Mouse (Mus musculus) urinary bladder, postnatal 25 days (tissue): ENCODE results near the gene Trit1.
"Not testable (repeated sequence)": the region's sequence is repeated elsewhere in the genome, so short reads cannot be mapped to it uniquely, and the experiment has no call there.

Experiments
- DNase-seq: peaks from one replicate; pipeline ENCODE4 v3.0.0; 2022; ENCODE audit warnings: low spot score

The Trit1 gene

GRCm38 (mm10) chr4:122998537-122999262 is 17.7 kb upstream of the Trit1 start:
- DNase-seq, result no peak

DNA sequence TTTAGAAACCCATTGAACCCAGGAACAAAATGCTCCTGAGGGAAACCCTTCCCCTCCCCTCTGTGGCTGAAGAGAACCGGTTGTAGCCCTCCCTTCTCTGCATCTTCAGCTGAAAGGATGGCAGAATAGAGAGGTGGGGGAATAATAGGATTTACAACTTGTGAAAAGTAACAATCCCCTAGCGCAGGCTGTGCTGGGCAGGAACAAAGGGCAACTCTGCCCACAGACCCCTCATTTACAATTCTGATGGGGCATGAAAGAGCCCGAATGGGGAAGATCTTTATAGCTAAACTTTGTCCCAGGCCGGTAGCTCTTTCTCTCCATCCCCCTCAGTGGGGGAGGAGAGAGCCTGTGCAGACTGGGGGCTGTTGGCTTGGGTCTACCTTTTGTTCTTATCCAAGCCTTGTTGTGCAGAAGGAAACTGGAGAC is 17.1 kb upstream of the Trit1 start:
- no peak for DNase-seq

DNA sequence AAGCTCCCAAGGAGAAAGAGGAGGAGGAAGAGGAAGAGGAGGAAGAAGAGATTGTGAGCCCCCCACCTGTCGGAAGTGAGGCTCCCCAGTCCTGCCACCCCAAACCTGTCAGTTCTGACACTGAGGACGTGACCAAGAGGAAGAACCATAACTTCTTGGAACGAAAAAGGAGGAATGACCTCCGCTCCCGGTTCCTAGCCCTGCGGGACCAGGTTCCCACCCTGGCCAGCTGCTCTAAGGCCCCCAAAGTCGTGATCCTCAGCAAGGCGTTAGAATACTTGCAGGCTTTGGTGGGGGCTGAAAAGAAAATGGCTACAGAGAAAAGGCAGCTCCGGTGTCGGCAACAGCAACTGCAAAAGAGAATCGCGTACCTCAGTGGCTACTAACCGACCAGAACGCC is 16.3 kb upstream of the Trit1 start:
- no peak for DNase-seq

- DNase-seq, result no peak
Observed at GRCm38 (mm10) chr4:123000617-123001342, 15.6 kb upstream of the Trit1 start.

DNA sequence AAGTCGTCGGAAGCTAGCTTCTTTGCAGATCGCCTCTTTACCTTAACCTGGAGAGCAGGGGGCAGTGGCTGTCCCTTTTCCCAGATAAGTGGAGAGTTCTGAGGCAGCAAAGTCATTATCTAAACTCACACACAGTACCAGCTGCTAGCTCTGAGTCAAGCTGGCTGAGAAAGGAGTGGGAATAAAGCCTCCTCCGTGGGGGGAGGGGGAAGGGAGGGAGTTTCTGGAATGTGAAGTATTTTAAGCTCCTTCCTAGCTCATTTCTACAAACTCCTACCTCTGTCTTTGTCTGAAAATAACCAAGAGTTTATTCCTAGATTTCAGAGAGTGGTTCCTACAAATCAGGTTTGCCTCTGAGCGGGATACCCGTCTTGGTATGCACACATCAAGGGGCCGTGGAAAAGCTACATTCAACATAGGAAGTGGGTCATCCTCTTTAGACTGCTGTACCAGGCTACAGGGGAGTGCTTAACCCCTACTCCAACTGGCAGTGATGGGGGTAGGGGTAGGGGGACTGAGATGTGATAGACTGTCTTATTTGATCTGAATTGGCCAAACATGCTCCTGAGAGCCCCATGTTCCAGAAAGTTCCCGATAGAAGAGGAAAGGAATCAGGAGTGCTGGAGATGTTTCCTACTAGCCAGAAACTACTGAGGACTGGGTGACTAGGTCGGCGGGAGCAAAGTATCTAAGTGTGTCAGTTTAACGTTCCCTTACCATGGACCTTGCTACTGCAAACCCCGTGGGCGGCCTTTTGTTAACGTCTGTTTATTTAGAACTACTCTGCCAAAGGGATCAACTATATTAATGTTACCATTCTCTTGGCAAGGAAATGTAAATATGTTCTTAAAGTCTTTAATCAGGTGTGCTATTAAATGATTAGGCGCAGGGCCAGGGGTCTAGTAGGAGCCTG is 11.1 kb upstream of the Trit1 start:
- DNase-seq, result no peak

DNA sequence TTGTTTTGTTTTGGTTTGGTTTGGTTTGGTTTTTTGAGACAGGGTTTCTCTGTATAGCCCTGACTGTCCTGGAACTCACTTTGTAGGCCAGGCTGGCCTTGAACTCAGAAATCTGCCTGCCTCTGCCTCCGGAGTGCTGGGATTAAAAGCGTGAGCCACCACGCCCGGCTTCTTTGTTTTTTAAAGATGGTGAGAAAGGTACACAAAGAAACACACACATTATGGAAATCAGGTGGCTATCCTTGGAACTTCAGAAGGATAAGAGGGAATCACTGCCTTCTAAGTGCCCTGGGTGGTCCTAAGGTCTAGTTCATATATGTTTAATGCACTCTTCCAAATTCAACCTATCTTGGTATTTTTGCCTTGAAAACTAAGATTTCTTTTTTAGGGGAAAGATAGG is 3.9 kb upstream of the Trit1 start:
- DNase-seq, result not testable (repeated sequence)

- no peak for DNase-seq
Observed at GRCm38 (mm10) chr4:123013346-123013945, 3.0 kb upstream of the Trit1 start.

- no peak for DNase-seq
Observed at GRCm38 (mm10) chr4:123013949-123014406, 2.4 kb upstream of the Trit1 start.

DNA sequence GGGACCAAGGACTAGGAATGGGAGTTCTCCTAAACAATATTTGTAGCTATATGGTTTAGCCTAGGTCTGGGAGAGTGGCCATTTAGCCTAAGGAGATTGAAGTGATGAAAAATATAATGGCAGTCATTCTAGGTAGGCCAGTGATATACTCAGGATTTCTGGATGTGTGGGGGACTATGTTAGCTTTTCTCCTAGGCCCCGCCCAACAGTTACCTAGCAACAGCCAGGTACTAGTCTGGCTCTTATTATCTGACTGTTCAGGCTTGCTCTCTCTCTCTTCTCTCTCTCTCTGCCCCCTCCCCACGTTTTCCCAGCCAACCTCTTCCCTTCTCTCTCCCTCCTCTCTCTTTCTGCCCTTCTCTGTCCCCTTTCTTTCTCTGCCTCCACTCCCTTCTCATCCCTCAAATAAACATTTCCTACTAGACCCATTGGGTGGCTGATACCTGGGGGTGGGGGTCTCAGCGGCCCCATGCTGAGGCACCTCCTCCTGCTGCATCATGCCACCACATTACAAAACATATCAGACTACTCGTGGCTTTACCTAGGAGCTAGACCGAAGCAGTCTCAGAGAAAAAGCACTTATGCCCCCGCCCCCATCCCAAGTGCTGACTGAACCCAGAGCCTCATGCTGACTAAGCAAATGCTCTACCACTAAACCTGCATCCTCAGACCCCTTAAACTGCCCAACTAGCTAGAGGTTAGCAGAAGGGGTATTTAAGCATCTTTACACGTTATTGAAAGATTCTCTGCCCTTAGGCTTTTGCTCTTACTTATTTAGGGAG is 1.7 kb upstream of the Trit1 start:
- no peak for DNase-seq

- no peak for DNase-seq
Observed at GRCm38 (mm10) chr4:123021591-123021990, 5.2 kb downstream of the Trit1 start.

GRCm38 (mm10) chr4:123022896-123023295 is 6.5 kb downstream of the Trit1 start:
- DNase-seq, result no peak

GRCm38 (mm10) chr4:123025418-123025817 is 9.0 kb downstream of the Trit1 start:
- no peak for DNase-seq

DNA sequence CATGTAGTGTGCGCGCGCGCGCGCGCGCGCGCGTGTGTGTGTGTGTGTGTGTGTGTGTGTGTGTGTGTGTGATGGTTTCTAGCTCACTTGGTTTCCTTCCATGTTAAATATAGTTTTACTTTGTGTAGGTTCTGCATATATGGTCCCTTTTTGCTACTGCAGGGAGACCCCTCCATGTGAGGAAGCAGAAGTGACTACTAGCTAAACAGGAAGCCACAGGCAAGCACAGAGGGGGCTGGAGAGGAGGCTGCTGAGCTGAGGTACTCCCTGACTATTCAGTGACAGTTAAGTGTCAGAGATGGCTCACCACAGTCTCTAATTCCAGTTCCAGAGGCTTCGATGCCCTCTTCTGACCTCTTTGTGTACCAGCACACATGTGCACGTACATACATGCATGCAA is 9.8 kb downstream of the Trit1 start:
- DNase-seq, result no peak

DNA sequence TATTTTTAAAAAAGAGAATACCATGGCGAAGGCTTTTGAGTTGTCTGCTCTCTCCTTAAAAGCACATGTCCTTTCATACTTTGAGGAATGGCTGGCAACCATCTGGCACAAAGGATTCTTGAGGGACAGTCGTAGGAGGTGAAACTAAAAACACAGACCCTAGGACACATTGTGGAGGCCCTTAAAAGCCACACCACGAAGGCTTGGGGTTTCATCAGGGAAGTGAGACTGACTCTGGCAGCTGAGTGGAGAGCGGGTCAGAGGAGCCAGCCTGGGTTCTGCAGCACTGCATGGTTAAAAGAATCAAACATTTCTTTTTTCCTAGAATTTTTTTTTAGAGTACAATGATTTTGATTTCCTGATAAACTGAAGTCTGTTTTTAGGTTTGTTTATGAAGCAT is 10.2 kb downstream of the Trit1 start:
- no peak for DNase-seq

DNA sequence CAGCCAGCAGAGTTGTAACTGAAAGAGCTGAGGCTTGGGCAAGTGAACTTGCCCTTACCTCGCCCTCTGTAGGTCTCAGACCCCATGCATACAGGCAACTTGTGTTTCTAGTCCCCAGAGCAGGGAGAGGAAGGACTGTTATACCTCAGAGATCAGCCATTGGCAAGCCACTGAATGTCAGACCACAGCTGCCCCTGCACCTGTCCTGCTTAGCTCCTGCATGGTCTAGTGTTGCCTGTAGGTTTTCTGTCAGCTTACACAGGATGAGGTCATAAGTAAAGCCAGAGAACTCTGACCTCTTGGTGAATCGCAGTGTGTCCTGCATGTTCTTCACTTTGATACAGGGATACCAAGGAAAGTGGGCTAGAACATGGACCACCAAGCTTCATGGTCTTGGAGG is 18.4 kb downstream of the Trit1 start:
- DNase-seq, result no peak

DNA sequence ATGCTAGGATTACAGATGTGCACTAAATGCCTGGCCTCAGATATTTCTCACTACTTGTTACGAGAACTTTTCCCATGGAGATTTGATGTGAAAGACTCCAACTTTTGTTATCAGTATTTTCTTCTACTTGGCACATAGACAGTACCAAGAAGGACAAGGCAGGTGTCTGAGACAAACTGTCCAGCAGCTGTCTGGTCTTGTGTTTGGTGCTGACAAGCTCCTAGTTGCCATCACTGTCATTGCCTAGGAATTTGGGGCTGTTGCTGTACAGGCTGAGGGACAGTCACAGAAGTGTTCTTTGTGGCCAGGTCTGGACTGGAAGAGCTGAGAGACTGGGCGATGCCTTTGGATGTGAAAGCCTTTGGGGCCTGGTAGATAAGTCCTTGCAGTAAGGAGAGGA is 19.2 kb downstream of the Trit1 start:
- no peak for DNase-seq

- no peak for DNase-seq
Observed at GRCm38 (mm10) chr4:123036710-123037109, 20.3 kb downstream of the Trit1 start.

GRCm38 (mm10) chr4:123041131-123041530 is 24.7 kb downstream of the Trit1 start:
- DNase-seq, result no peak

DNA sequence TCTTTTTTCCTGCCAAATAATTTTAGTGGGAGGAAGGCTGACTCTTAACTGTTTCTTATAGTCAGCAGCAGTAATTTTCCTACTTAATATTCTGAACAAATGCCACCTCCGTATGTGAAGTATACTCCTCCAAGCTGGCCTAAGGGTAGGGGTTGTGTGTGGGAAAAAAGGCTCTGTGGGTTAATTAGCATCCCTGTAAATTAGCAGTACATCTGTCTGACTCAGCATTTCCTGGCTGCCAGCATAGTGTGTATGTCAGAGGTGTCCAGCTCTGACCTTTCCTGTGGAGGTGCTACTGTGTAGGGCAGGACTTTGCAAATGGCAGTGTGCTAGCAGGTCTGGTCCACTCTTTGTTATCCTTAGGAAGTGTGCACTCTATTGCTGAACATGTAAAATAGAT is 27.5 kb downstream of the Trit1 start:
- DNase-seq, result no peak

- DNase-seq, result no peak
Observed at GRCm38 (mm10) chr4:123044842-123045241, 28.4 kb downstream of the Trit1 start.

DNA sequence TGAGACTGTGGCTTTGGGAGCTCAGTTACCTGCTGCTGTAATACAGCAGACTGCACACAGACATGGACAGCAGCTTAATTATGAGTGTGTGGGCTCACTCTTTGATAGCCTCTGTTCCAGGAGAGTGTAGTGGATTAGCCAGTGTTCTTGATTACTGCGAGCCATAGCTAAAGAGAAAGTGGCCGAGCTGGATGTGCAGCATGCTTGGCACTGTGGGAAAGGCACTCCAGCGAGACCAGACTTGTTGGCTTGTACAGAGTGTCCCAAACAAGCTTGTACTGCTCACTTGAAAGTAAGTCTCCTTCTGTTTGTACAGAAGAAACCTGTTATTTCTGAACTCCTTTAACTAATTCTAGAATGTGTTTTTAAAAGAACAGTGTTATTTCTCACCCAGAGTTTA is 29.9 kb downstream of the Trit1 start:
- peak; percentile 58 for DNase-seq
